Mouse (Mus musculus): ENCODE data around the gene Med26.

The Med26 gene

DNA sequence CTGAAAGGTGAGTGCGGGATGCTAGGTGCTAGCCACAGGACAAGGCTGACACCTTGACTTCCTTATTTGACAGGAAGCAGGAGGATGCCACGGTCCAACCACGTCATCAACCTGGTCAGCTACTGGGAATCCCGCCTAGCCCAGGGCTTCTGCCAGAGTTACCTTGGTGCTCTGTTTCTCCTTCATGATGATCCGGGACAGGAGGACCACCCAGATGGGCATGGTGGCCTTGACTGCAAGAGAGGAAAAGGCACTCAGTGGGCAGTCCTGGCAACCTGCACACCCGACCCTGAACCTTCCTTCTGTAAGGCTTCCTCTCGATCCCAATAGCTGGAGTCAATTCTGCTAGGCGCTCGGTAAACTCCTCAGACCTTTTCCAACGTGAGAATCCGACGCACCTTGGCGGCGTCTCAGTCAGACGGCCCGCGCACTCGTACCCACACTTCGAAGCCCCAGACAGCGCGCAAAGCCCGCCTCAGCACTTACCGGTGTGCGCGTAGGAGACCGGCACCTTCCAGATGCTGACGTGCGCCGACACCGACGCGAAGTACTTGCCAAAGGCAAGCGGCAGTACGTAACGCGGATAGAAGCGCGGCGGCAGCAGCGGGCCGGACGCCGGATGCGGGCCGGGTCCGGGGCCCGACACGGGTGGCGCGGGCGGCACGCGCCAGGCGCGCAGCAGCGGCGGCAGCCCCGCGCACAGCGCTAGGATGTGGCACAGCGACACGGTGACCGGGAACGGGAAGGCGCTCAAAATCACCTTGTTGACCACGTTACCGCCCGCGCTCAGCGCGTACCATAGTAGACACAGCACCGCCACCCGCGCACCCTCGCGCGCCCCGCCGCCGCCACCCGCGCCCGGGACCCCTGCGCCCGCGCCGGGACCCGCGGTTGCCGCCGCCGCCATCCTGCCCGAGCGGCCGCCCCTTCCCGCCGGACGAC, 56.1 kb downstream of the Med26 start, which contains the start of gene Slc35e1:
Gene Slc35e1 (minus strand): TSS at position 935 of the 942 bp plus-strand sequence.
- DNase-seq (ENCODE audit: low read depth in 2 of 2, low spot score in 2 of 2) = peak; percentile 37 to 44

DNA sequence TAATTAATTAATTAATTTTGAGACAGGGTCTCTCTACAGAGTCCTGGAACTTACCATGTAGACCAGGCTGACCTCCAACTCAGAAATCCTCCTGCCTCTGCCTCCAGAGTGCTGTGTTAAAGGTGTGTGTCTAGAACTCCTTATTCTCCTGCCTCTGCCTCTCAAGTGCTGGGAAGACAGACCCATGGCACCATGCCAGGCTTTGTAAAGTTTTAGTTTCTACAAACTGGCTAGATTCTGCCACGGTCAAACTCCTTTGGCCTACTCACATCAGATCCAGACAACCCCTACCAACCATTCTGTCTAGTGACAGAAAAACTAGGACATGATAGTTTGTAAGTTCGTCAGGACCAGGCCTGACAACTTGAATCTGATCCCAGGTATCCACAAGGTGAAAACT, 57.1 kb downstream of the Med26 start:
- DNase-seq (ENCODE audit: low read depth in 2 of 2, low spot score in 2 of 2) = no peak

DNA sequence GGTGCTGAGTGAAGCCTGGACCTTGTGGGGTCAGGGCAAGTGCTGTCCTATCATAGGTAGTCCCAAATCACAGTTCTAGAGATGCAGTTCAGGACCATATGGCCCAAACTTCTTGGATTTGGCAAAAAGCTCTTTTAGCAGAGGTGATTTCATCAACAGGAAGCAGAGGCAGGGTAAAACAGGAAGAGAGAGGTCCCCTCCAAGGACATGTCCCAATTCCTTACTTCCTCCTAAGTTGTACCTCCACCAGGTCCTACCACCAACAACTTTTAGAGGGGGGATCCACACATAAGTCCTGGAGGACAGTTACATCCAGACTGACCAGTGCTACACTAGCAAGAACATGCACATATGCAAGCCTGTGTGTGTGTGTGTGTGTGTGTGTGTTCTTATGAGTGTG, 61.1 kb downstream of the Med26 start:
- no peak for DNase-seq (ENCODE audit: low read depth in 2 of 2, low spot score in 2 of 2)

DNA sequence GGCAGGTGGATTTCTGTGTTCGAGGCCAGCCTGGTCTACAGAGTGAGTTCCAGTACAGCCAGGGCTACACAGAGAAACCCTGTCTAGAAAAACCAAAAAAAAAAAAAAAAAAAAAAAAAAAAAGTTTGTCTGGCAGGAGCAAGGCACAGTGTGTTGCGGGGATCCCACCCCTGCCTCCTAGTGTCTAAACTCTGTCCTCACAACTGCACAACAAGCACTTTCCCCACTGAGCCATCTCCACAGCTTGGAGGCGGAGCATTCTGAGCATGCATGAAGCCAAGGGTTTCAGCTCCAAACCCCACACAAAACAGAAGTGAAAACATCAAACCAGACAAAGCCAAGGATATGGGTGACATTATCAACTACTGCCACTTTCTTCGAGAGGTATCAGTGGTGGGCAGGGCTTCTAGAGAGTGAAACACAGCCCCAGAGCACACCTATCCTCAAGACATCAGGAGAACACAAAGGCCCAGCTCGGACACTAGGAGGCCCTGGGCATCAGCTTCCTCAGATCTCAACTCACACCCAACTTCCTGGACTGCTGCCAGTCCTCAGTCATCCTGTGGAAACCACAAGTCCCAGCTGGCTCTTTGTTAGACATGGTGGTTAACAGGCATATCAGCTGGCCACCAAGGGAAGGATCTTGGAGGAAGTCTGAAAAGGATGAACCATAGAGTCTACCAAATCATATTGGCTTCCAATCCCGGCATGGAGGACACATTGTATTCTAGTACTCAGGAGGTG, 62.4 kb downstream of the Med26 start:
- no peak for DNase-seq (ENCODE audit: low read depth in 2 of 2, low spot score in 2 of 2)

DNA sequence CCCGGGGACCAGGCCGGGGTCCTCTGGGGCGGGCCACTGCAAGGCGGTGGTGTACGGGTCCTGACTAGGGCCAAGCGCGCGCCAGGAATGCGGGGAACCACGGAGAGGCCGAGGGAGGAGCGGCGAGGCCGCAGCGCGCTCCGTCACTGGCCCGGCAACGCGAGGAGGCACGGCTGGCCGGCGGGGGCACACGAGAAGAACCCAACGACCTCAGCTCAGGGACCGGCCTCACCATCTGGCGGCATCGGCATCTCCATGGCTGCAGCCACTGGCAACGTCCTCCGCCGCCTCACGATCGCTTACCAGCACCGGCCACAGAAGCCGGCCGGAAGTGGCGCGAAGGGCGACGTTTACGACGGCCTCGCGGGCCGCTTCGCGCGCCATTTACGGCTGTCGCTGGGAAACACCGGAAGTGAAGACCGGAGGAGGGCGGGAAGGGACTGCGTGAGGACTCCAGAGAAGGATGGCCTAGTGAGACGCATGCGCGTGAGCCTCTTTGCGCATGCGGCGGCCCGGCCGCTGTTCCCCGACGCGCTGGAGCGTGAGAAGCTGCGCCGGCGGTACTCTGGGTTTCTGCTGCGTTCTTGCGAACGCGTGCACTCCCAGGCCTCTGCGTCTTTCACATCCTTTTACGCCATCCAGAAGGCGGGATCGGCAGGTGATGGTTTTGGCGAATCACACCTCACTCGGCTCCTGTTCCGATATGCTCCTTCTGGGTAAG, 73.1 kb downstream of the Med26 start, which contains the start of gene Cherp:
Gene Cherp (minus strand): TSS at position 401 of the 721 bp plus-strand sequence.
- peak; percentile 95 to 96 for DNase-seq (ENCODE audit: low read depth in 2 of 2, low spot score in 2 of 2)

DNA sequence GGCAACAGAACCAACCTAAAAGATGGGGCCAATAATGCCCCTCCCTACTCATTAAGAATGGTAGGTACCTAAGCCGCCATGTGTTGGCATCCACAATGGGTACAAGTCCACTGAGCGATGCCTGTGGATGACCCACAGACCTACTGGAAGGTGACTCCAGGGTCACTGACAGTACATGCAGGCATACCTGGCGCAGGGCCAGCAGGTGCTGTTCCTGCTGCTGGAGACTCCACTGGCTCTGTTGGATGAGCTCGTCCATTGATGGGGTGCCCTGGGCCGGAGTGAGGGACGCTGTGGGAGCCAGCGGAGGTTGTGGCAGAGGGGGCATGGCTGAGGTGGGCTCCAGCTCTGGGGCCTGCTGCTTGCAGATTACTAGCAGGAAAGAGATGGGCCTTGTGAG, 77.4 kb downstream of the Med26 start:
- DNase-seq (ENCODE audit: low read depth in 2 of 2, low spot score in 2 of 2) = no peak

DNA sequence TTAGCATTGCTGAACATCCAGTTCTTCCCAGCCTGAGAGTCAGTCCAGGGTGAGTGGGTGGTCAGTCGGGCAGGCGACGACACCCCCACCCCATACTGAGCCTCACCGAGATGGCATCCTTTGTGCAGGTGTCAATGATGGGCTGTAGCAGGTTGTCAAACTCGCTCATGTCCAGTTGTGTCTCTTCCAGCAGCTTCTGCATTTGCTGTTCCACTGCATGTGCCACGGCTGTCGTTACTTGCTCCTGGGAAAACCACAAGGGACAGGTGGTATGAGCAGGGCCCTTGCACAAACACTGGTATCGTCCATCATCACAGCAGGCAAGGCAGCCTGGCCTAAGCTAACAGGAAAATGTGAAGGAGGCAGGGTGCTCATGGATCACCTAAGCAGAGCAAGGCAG, 78.1 kb downstream of the Med26 start:
- DNase-seq (ENCODE audit: low read depth in 2 of 2, low spot score in 2 of 2) = no peak

DNA sequence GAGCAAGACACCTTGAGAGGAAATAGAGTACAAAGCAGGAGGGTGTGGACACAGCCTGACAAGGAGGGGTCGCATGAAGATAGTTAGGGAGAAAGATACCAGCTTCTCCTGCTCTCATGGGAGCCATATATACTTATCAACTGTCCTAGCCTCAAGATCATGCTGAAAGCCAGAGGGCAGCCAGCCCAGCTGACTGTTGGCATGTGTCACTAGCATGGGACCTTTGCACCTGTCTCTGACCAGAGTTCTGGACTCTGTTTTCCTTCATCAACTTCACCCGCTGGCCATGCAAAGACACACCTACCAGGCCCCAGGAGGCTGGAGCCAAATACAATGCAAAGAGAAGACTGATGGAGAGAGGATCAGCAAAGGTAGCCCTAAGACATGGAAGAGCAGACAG, 78.8 kb downstream of the Med26 start:
- no peak for DNase-seq (ENCODE audit: low read depth in 2 of 2, low spot score in 2 of 2)

DNA sequence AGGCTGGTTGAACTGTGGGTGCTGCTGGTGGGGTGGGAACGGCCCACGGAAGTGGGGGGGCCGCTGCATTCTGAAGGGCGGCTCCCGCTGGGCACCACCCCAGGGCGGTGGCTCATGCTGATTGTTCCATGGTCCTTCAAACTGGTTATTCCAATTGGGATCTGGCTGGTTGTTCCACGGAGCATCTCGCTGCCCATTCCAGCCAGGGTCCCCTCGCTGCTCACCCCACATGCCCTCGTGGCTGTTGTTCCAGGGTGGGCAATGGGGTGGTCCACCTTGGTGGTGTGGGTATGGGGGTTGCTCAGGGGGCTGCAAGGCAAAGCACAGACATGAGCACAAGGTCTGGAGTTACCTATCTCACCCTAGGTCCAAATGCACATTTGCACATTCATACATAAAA, 83.9 kb downstream of the Med26 start:
- no peak for DNase-seq (ENCODE audit: low read depth in 2 of 2, low spot score in 2 of 2)

DNA sequence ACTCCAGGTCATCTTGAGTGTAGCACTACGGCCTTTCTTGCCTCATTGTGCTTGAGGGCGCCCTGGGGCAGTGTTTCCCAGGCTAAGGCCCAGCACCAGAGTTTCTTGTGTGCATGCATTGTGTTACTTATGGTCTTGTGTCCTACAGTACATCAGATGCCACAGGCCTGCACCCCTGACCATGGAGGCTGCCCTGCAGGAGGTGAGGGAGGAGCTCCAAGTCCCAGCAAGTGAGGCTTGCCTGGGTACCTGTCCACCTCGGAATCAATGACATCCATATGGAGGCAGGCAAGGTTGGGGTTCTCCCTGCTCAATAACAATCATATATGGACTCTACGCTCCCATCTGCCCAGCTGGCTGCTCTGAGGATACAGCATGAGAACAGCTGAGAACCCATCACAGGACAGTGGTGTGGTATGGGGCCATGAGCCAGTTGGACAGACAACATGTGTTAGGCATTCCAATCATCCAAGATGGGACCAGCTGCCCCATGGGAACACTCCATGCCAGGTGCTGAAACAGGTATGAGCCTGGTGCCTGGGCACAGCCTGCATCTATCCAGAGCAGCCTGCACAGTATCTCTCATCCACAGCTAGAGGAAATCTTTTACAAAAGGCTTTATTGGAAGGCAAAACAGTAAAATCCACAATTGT, 88.1 kb downstream of the Med26 start:
- DNase-seq (ENCODE audit: low read depth in 2 of 2, low spot score in 2 of 2) = no peak

DNA sequence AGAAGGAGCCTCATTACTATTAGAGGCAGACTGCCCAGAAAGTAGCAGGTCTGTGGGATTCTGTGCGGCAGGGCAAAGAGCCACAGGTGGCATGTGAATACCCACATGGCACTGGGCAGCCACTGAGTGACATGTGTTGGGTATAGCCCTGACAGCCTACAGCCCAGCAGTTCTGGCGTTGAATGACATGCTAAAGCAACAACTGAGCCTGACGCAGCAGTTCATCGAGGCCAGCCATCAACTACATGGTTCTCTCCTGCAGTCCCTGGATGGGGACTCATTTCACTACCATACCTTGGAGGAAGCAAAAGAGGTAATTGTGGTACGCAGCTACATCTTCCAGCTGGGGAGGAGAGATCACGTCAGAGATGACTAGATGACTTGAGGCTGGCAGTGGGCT, 89.6 kb downstream of the Med26 start:
- DNase-seq (ENCODE audit: low read depth in 2 of 2, low spot score in 2 of 2) = no peak

DNA sequence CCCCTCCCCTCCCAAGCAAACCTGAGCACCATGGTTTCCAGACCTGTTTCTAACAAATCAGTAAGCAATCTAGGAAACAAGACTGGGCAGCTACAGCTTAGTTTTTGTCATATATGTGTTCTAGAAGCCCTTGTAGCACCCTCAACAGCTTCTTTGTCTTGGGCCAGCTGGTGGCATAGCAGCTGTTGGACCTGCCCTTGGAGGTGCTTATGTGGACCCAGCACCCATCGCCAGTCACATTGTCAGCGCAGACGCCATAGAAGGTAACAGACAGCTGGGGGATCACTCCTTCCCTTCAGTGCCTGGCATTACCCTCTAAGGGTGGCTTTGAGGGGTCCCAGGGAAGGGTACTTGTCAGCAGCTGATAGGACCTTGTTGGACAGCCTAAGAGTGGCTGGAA, 90.3 kb downstream of the Med26 start:
- no peak for DNase-seq (ENCODE audit: low read depth in 2 of 2, low spot score in 2 of 2)

DNA sequence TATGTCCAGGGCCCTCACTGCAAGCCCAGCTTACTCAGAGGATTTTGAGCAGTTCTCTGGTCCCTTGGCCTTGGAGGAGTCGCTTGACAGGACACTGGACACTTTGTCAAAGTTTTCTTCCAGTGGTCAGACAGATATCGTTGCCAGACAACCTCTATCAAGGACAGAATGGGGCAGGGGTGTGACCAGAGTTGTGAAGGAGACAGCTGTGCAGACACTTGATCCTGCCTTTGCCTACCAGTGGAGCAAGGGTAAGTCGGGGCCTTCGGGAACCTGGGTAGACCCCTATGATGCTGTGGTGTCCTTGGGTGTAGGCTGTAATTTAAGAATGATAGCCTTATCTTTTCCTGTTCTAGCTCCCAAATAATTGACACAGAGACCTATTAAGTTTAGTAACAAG, 92.8 kb downstream of the Med26 start:
- no peak for DNase-seq (ENCODE audit: low read depth in 2 of 2, low spot score in 2 of 2)

DNA sequence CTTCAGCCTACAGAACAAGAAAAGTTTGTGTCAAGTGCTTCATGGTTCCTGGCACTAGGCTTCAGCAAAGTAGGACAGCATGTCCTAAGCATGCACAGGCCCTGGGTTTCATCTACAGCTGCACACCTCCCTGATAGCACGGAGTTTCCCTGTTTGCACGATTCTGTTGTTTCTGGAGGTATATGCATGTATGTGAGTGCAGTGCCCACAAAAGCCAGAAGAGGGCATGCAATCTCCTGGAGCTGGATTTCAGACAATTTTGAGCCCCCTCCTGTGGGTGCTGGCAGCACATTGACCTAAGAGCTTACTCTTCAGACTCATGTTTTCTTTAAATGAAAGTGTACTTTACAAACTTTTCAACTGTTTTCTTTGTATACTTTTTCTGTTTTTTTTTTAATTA, 94.2 kb downstream of the Med26 start:
- no peak for DNase-seq (ENCODE audit: low read depth in 2 of 2, low spot score in 2 of 2)

DNA sequence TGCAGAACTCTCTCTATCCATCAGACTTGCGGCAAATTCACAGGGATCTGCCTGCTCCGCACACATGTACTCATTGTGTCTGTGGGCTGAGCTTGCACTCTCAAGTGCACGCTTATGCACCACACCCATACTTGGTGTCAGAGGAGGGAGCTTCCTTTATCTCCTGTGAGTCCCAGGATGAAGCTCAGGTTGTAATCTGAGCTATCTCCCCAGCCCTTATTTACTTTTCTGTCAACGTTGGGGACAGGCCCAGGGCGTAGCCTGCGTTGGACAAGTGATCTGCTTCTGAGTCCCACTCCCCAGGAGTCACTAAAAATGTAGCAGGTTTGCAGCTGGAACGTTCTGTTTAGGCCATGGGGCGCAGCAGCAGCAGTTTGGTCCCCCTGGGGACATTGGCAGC, 96.6 kb downstream of the Med26 start:
- no peak for DNase-seq (ENCODE audit: low read depth in 2 of 2, low spot score in 2 of 2)

DNA sequence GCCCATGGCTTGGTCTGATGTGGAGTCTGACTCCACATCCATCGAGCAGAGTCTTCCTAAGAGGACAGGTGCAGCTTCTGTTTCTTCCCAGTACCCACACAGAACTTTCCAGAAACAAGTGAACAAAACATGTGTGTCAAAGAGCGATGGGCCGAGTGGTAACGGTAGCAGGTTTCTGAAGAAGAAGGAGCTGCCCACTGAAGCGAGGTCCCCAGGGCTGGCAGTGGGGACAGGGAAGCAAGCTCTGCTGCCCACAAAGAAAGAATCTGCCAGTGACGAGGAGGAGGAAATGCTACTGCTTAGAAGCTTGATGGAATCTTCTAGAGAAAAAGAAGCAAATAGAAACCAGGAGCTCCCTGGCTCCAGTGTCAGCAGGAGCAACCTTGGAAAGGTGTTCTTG, 103.0 kb downstream of the Med26 start:
- no peak for DNase-seq (ENCODE audit: low read depth in 2 of 2, low spot score in 2 of 2)
